Mouse (Mus musculus) limb, embryonic 10.5 days (tissue): Measurements from ENCODE around the gene Slc8b1. TPM values are rescaled to one million over a fixed set of nuclear protein-coding genes. Genes with fewer than 3 reads are reported as not detected.

ENCODE experiments used
- DNase-seq: peaks from one replicate; pipeline ENCODE4 v3.0.0-alpha.2; 2017; ENCODE audit warnings: low spot score
- H3K27ac ChIP-seq: fragments of 300-500 bp; sonication (generic); 2 replicates; pipeline ENCODE4 v1.5.1; 2016; ENCODE audit warnings: mild to moderate bottlenecking
- H3K27me3 ChIP-seq: fragments of 300-500 bp; sonication (generic); 2 replicates; pipeline ENCODE4 v1.6.1; 2016; ENCODE audit warnings: low read depth, mild to moderate bottlenecking; ENCODE audit not compliant: poor library complexity, severe bottlenecking
- H3K36me3 ChIP-seq: fragments of 300-500 bp; sonication (generic); 2 replicates; pipeline ENCODE4 v1.6.1; 2016; ENCODE audit warnings: mild to moderate bottlenecking, moderate library complexity
- H3K4me1 ChIP-seq: fragments of 300-500 bp; sonication (generic); 2 replicates; pipeline ENCODE4 v1.6.1; 2016
- H3K4me3 ChIP-seq: fragments of 300-500 bp; sonication (generic); 2 replicates; pipeline ENCODE4 v1.5.1; 2016; ENCODE audit warnings: mild to moderate bottlenecking, moderate library complexity
- H3K9me3 ChIP-seq: fragments of 300-500 bp; sonication (generic); replicated peaks from 2 replicates; pipeline ENCODE4 v1.6.1; 2016; ENCODE audit warnings: mild to moderate bottlenecking
- WGBS: fragments of 180-500 bp; shearing (Covaris S2); methylation state at CpG from one replicate; pipeline ENCODE4 v1.1.7; 2016; 5-methylcytosine and 5-hydroxymethylcytosine counted together
- polyA plus RNA-seq: library from polyadenylated mRNA; unstranded; fragments of >200 nt; fragmentation: Nextera tagmentation; extraction: Ambion mirVana; gene quantifications from 2 replicates; pipeline ENCODE4 v1.2.1, GENCODE M21; 2016

The Slc8b1 gene
- polyA plus RNA-seq, 1 experiment from 2014 or later = 4.4 TPM

DNA sequence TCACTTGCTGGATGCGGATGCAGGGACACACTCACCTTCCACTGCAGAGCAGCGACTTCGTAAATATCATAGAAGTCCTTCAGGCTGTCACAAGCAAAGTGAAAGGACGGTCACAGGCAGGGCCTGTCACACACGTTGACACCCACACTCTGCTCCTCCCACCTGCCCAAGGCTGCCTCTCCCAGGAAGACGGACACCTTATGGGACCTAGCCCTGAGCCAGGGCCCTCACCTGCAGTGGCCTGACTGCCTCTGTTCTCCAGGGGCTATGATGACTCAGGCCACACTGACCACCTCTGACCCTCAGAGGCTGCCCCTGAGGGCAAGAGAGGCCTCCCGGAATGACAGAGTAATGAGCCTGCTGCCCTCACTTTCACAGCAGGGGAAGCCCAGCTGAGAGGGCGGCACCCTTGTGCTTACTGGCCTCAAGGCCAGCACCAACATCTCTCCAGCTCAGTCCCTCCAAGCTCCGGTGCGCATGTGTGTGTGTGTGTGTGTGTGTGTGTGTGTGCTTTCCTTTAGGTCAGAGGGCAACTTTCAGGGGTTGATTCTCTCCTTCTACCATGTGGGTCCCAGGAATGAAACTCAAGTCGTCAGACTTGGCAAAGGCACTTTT, 37.4 kb downstream of the Slc8b1 start:
- Histone ChIP-seq H3K27ac (no peak overlapping the region), H3K4me1 (peaks cover 30% of the 10 kb centered on the region), H3K4me3 (no peak overlapping the region), H3K27me3 (no peaks in the 10 kb centered on the region), H3K36me3 (peaks cover 36% of the 10 kb centered on the region), H3K9me3 (no peaks in the 10 kb centered on the region)
- 60% methylated on average over 11 of the region's 11 CpGs for WGBS
- DNase-seq = no peak

DNA sequence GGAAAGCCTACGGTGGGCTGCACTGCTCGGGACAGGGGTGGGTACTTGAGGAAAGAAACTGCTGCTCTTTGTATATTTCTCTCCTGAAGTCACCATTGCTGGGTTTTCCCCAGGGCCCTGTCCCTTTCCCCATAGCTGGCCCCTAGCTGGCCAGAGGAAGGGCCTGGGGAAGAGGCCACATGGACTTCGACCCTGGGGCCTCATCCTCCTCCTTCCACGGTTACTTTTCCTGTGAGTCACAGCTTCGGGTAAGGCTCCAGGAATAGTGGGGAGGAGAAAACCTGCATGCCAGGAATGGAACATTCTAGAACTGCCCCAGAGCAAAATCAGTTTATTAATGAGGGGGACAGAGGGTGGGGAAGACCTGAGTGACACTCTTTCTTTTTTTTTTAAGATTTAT, 39.2 kb downstream of the Slc8b1 start:
- no peaks in the 10 kb centered on the region for H3K27me3 ChIP-seq

DNA sequence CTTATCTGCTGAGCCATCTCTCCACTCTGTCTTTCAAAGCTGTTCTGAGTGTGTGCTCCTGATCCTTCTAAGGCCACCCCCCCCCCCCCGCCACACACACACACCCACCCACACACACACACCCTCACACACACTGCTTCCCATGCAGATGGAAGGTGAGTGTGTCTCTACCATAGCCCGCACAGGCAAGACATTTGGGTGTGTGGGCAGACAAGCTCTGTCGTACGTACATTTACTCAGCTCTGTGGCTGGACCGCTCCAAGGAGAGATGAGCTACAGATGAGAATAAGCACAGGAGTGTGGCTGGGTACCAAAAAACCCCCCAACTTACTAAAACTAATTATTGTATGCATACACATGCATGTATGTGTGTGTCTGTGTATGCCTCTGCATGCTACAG, 39.7 kb downstream of the Slc8b1 start:
- DNase-seq = no peak
- H3K27me3 ChIP-seq = no peaks in the 10 kb centered on the region
- H3K4me3 ChIP-seq = no peak overlapping the region
- WGBS = over 99% methylated on average over 4 of the region's 5 CpGs
- H3K27ac ChIP-seq = no peak overlapping the region
- H3K4me1 ChIP-seq = peaks cover 30% of the 10 kb centered on the region
- peaks cover 56% of the 10 kb centered on the region for H3K36me3 ChIP-seq
- no peaks in the 10 kb centered on the region for H3K9me3 ChIP-seq

More for the DNA sequence above, 39.2 kb downstream of the Slc8b1 start:
- DNase-seq = no peak
- Histone ChIP-seq H3K4me1 (peaks cover 30% of the 10 kb centered on the region), H3K27ac (no peak overlapping the region; the same call in 1 of the 2 replicates), H3K36me3 (peaks cover 51% of the 10 kb centered on the region), H3K4me3 (no peak overlapping the region), H3K9me3 (no peaks in the 10 kb centered on the region)
- 83% methylated on average over 5 of the region's 5 CpGs for WGBS

DNA sequence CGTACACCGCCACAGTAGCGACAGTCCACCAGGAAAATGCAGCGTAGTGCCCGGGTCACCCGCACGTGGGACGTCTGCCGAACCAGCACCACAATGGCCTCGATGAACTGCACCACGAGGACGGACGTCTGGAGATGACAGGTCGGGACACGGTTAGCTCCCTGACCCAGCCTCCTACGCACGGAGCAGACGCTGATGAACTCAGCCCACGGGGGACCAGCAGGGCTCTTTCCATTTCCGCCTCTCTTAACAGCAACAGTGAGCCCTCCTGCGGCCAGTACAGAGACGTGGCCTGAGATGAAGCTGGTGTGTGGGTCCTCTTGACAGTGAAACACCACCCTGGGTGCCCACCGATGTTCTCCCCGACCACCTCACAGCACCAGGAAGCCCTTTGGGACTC, 44.9 kb downstream of the Slc8b1 start:
- no peaks in the 10 kb centered on the region for H3K9me3 ChIP-seq
- DNase-seq = no peak
- H3K4me3 ChIP-seq = no peak overlapping the region
- peaks cover 47% of the 10 kb centered on the region for H3K36me3 ChIP-seq
- H3K27ac ChIP-seq = no peak overlapping the region; the same call in 1 of the 2 replicates
- 92% methylated on average over 24 of the region's 24 CpGs for WGBS
- no peaks in the 10 kb centered on the region for H3K27me3 ChIP-seq
- peaks cover 39% of the 10 kb centered on the region for H3K4me1 ChIP-seq

DNA sequence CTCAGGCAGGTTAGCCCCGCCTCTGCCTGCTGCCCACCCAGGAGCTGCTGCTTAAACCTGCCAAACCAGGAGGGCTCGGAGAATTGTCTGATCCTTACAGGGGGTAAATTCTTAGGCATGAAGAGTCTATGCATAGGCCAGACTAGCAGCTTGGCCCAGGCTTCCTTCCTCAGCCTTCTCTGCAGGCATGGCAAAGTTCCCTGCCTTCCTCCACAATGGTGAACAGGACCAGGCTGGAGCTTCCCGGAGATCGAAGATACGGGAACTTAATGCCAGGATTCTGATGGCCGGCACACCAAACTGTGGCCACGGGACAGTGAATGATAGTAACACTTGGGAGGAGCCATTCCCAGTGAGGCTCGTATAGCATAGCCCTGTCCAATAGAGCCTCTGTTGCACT, 47.1 kb downstream of the Slc8b1 start:
- 78% methylated on average over 8 of the region's 8 CpGs for WGBS
- peaks cover 37% of the 10 kb centered on the region for H3K4me1 ChIP-seq
- H3K36me3 ChIP-seq = peaks cover 41% of the 10 kb centered on the region
- no peaks in the 10 kb centered on the region for H3K9me3 ChIP-seq
- no peaks in the 10 kb centered on the region for H3K27me3 ChIP-seq
- no peak for DNase-seq
- no peak overlapping the region for H3K4me3 ChIP-seq
- H3K27ac ChIP-seq = peak overlapping the region; percentile 42; the same call in 1 of the 2 replicates

DNA sequence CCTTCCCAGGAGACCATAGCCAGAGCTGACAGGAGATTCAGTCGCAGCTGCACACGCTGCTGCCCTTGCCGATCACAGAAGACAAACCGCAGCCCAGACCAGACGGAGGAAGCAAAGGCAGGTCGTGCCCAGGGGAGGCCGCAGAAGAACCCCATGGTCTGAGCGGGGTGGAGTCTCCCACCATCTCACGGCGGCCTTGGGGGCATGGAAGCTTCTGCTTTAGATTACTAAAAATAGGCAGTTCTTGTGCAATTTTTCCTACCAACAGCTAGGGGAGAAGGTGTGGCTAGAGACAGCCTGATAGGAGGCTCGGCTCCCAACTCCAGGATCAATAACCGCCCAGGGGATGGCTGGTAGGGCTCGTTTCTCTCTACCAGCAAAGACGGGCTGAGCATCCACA, 47.8 kb downstream of the Slc8b1 start:
- no peak overlapping the region for H3K4me3 ChIP-seq
- peak overlapping the region; percentile 15 for H3K27ac ChIP-seq
- no peaks in the 10 kb centered on the region for H3K27me3 ChIP-seq
- no peaks in the 10 kb centered on the region for H3K9me3 ChIP-seq
- no peak for DNase-seq
- H3K36me3 ChIP-seq = peaks cover 34% of the 10 kb centered on the region
- 77% methylated on average over 14 of the region's 14 CpGs for WGBS
- peaks cover 44% of the 10 kb centered on the region for H3K4me1 ChIP-seq

DNA sequence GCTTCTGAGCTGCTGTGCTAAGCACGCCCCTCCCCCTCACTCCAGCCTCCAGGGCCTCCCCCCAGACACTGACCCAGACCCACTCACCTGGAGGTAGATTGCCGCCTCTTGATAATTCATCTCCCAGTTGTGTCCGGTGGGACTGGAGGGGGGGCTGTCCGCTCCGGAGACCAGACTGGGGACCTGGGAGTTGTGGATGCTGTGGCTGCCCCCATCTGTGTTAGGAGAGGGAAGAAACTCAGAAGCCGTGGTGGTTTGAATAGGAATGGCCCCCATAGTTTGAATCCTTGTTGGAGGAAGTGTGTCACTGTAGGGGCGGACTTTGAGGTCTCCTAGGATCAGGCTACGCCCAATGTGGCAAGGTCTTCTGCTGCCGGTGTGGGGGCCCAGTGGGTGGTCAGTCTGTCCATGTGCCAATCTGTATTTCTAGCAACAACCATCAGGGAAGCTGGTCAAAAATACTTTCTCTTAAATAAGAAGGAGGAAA, 49.2 kb downstream of the Slc8b1 start:
- no peaks in the 10 kb centered on the region for H3K27me3 ChIP-seq
- WGBS = 71% methylated on average over 9 of the region's 9 CpGs
- H3K9me3 ChIP-seq = no peaks in the 10 kb centered on the region
- peak overlapping the region; percentile 70 for H3K27ac ChIP-seq
- H3K36me3 ChIP-seq = peaks cover 22% of the 10 kb centered on the region
- H3K4me3 ChIP-seq = no peak overlapping the region; the same call in 1 of the 2 replicates
- H3K4me1 ChIP-seq = peaks cover 57% of the 10 kb centered on the region
- DNase-seq = no peak

DNA sequence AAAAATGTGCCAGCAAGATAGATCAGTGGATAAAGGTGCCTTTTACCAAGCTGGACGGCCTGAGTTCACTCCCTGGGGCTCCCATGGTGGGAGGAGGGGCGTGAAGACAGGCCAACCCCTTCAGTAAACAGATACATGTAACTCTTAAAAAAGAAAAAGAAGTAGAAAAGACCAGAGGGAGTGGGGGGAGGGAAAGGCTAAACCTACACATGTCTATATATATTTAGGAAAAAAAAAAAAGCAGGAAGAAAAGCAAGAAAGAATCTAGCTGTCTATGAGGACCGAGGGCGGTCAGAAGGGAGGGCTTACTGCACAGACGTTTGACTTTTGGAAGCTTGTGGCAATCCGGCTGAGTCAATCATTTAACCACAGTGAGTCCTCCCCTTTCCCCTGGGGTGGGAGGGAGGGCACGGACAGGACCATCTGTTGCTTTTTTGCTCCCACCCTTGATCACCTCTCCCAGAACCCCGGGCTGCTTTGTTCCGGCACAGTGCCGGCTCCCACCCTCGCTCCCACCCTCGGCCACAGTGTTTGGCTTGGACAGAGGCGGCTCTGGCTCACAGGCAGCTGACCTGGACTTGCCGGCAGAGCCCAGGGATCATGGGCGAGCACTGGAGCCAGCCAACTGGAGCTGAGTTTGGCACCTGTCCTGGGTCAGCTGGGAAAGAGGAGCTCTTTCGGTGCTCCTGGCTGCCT, 49.8 kb downstream of the Slc8b1 start:
- H3K4me3 ChIP-seq = peak overlapping the region; percentile 18; the same call in 1 of the 2 replicates
- H3K27ac ChIP-seq = peak overlapping the region; percentile 75
- peaks cover 63% of the 10 kb centered on the region for H3K4me1 ChIP-seq
- WGBS = 28% methylated on average over 16 of the region's 16 CpGs
- H3K36me3 ChIP-seq = peaks cover 16% of the 10 kb centered on the region
- peak; percentile 68 for DNase-seq
- H3K9me3 ChIP-seq = no peaks in the 10 kb centered on the region
- H3K27me3 ChIP-seq = no peaks in the 10 kb centered on the region

DNA sequence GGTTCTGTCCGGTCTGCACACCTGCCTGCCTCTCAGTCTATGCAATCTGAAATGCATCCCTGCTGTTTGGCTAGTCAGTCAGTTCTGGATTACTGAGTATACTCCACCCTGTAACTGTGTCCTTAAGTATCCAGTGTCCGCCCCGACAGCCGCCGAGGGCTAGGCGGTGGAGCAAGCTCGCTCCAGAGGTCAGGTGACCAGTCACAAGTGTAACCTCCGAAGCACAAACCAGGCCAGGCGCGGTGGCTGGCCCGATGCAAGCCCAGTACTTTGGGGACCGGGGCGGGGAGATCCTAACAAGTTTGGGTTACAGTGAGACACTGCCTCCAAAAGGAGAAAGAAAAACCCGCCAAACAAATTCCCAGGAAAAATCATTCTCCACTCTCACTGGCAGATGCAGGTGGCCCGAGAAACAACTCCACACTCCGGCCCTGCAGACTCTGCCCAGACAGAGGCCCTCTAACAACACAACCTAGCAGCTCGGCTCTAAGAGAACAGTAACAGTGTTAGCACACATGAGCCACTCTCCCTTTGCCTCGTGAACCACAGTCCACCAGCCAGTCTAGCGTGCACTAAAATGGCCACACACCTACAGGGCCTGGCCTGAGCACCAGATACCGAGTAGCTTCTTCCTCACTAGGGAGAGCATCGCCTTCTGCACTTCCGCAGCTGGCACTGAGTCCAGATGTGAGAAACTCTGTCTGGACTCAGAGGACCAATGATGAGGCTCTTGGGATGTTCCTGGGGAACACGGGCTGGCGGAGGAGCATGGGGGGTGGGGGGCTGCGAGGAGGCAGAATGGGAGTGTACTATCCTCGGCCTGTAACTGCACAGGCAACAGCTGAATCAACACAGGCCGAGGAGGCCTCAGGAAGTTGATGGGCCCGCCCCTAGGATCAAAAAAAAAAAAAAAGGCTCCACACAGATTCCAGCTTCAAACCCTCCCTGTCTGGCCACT, 52.3 kb downstream of the Slc8b1 start:
- H3K4me3 ChIP-seq = no peak overlapping the region

DNA sequence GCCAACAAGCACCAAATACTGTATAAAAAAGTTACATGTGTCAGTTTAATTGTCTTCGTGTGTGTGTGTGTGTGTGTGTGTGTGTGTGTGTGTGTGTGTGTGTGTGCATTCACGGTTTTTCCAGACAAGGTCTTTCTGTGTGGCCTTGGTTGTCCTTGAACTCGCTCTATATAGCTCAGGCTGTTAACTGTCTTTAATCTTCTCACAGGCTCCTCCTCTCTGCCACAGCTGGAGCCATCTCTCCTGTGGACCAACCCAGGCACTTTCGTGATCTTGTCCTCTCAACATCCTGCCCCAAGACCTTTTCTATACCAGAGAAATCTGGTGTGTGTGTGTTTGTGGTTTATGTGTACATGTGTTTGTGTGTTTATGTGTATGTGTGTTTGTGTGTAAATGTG, 52.9 kb downstream of the Slc8b1 start:
- WGBS = 58% methylated on average over 4 of the region's 4 CpGs
- no peak overlapping the region for H3K4me3 ChIP-seq

More for the DNA sequence above, 52.3 kb downstream of the Slc8b1 start:
- no peaks in the 10 kb centered on the region for H3K27me3 ChIP-seq
- peaks cover 82% of the 10 kb centered on the region for H3K4me1 ChIP-seq
- DNase-seq = peak; percentile 42
- no peaks in the 10 kb centered on the region for H3K36me3 ChIP-seq
- WGBS = 60% methylated on average over 28 of the region's 28 CpGs
- H3K27ac ChIP-seq = peak overlapping the region; percentile 81
- no peaks in the 10 kb centered on the region for H3K9me3 ChIP-seq

DNA sequence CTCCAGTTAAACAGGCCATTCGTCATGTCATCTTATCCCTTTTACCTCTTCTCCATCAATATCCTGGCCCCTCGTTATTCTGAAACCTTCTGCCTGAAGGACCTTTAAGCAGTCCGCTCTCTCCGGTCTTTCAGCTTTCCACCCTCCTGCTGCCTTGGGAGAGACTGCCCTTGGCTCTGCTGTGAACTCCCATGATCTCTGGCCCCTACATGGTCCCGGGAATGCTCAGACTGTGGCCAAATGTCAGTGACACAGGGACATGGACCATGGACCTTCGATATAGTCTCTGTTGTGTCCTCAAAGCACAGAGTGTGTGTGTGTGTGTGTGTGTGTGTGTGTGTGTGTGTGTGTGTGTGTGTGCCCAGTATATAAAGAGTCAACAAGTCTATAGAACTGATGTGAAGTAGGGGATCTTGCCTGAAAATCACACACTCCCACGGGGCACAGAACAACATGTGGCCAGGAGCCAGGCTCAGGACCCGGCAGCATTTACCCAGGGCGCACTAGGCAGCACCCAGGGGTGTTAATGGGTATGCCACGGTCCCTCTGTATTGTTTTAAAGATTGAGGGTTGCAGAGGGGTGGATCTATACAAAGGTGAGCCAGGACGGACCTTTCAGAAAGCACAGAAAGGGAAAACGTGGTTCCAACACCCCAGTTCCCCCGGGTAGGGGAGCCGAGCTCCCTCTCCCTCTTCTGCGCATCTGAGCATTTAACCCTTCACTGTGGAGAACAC, 54.4 kb downstream of the Slc8b1 start:
- H3K4me1 ChIP-seq = peaks cover 87% of the 10 kb centered on the region
- 54% methylated on average over 15 of the region's 15 CpGs for WGBS
- H3K4me3 ChIP-seq = no peak overlapping the region
- DNase-seq = no peak
- H3K27me3 ChIP-seq = no peaks in the 10 kb centered on the region
- H3K36me3 ChIP-seq = no peaks in the 10 kb centered on the region
- no peaks in the 10 kb centered on the region for H3K9me3 ChIP-seq
- H3K27ac ChIP-seq = peak overlapping the region; percentile 87

More for the DNA sequence above, 52.9 kb downstream of the Slc8b1 start:
- H3K27me3 ChIP-seq = no peaks in the 10 kb centered on the region
- H3K4me1 ChIP-seq = peaks cover 82% of the 10 kb centered on the region
- H3K36me3 ChIP-seq = no peaks in the 10 kb centered on the region
- peak overlapping the region; percentile 81; the same call in 1 of the 2 replicates for H3K27ac ChIP-seq
- DNase-seq = no peak
- no peaks in the 10 kb centered on the region for H3K9me3 ChIP-seq

DNA sequence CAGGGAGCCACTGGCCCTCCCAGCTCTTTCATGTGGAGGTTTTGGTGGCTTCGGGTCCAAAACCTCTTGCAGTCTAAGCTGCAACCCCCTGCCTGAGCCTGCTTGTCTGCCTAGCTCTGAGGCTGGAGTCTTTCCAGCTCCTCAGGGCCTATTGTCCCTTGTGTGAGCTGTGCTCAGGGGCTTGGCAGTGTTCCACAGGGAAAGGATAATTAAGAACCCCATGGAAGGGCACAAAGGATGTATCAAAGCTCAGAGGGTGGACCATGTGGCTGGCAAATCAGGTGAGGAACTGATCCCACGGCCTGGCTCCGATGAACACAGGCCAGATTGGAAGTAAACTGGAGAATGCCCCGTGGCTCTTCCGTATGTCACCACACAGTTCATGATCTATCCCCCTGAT, 55.1 kb downstream of the Slc8b1 start:
- H3K36me3 ChIP-seq = no peaks in the 10 kb centered on the region
- H3K27ac ChIP-seq = peak overlapping the region; percentile 87
- H3K27me3 ChIP-seq = no peaks in the 10 kb centered on the region
- DNase-seq = no peak
- WGBS = 78% methylated on average over 5 of the region's 5 CpGs
- H3K4me1 ChIP-seq = peaks cover 87% of the 10 kb centered on the region
- H3K9me3 ChIP-seq = no peaks in the 10 kb centered on the region
- H3K4me3 ChIP-seq = no peak overlapping the region
